Mouse (Mus musculus) cerebellum, adult 2 months (tissue): ENCODE data around the gene 1700025G04Rik.

Experiments
- CTCF ChIP-seq: fragments of 200-500 bp; IDR thresholded peaks from 2 replicates; pipeline ENCODE4 v1.5.1; 2011; ENCODE audit warnings: low read depth, mild to moderate bottlenecking, control low read depth, low read length, moderate library complexity, borderline replicate concordance; ENCODE audit not compliant: insufficient read depth
- POLR2A ChIP-seq: fragments of 200-500 bp; IDR thresholded peaks from 2 replicates; pipeline ENCODE4 v1.6.1; 2011; ENCODE audit warnings: low read length, control low read depth, borderline replicate concordance; ENCODE audit not compliant: insufficient read depth

DNA sequence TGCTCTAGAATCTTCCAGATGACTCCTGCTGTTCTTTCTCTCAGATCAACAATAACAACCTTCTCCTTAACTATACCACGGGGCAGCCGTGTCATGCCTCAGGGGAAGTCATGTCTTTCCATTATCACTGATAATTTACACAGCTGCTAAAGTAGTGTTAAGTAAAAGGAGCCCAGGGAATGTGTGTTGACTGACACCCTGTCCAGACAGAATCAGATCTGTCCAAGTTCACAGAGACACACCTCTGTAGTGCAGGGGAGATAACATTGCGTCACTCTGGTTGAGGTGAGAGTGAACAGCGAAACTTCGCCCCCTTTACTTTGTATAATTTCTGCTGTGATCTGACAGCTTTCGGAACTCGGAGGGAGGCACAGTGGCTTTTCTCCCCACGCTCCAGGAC is 149.9 kb downstream of the 1700025G04Rik start:
- no peak for TF ChIP-seq CTCF
- no peak for TF ChIP-seq POLR2A
